Mouse (Mus musculus) limb, embryonic 11.5 days (tissue): ENCODE data around the gene Tmem232. TPM values are rescaled to one million over a fixed set of nuclear protein-coding genes. Genes with fewer than 3 reads are reported as not detected.
"Not testable (repeated sequence)": the region's sequence is repeated elsewhere in the genome, so short reads cannot be mapped to it uniquely, and the experiment has no call there.

ENCODE experiments used
- ATAC-seq: fragments of 200-750 bp; cut with Nextera tagmentation; 2 replicates; pipeline ENCODE4 v1.8.0; 2017; ENCODE audit warnings: low read depth; ENCODE audit not compliant: insufficient number of reproducible peaks, low FRiP score, low TSS enrichment
- DNase-seq: peaks from one replicate; pipeline ENCODE4 v3.0.0-alpha.2; 2015; ENCODE audit warnings: low spot score
- H3K27ac ChIP-seq: fragments of 300-500 bp; sonication (generic); replicated peaks from 2 replicates; pipeline ENCODE4 v1.5.1; 2014; ENCODE audit warnings: low read depth, mild to moderate bottlenecking, low read length
- H3K27me3 ChIP-seq: fragments of 300-500 bp; sonication (generic); 2 replicates; pipeline ENCODE4 v1.6.1; 2014; ENCODE audit warnings: mild to moderate bottlenecking, low read length, mixed read lengths; ENCODE audit not compliant: control insufficient read depth, insufficient read depth
- H3K36me3 ChIP-seq: fragments of 300-500 bp; sonication (generic); 2 replicates; pipeline ENCODE4 v1.6.1; 2014; ENCODE audit warnings: mild to moderate bottlenecking, low read length, moderate library complexity, mixed read lengths; ENCODE audit not compliant: control insufficient read depth, insufficient read depth
- H3K4me1 ChIP-seq: fragments of 300-500 bp; sonication (generic); 2 replicates; pipeline ENCODE4 v1.6.1; 2014; ENCODE audit warnings: low read length, mixed read lengths; ENCODE audit not compliant: control insufficient read depth, insufficient read depth
- H3K4me2 ChIP-seq: fragments of 300-500 bp; sonication (generic); 2 replicates; pipeline ENCODE4 v1.6.1; 2014; ENCODE audit warnings: low read depth, mild to moderate bottlenecking, moderate library complexity; ENCODE audit not compliant: severe bottlenecking
- H3K4me3 ChIP-seq: fragments of 300-500 bp; sonication (generic); 2 replicates; pipeline ENCODE4 v1.5.1; 2014; ENCODE audit warnings: low read depth, low read length
- H3K9ac ChIP-seq: fragments of 300-500 bp; sonication (generic); 2 replicates; pipeline ENCODE4 v1.6.1; 2014; ENCODE audit warnings: mild to moderate bottlenecking, low read length
- H3K9me3 ChIP-seq: fragments of 300-500 bp; sonication (generic); 2 replicates; pipeline ENCODE4 v1.6.1; 2016; ENCODE audit warnings: low read length; ENCODE audit not compliant: control insufficient read depth
- WGBS: fragments of 180-500 bp; shearing (Covaris S2); extraction: QIAGEN DNeasy Blood & Tissue Kit; methylation state at CpG from one replicate; pipeline ENCODE4 v1.1.7; 2014; 5-methylcytosine and 5-hydroxymethylcytosine counted together
- microRNA-seq: library from miRNA; unstranded; fragments of <30 nt; microRNA quantifications from one replicate; pipeline ENCODE4, GENCODE M21; 2016
- polyA plus RNA-seq: library from polyadenylated mRNA; unstranded; fragments of >200 nt; fragmentation: Nextera tagmentation; extraction: Ambion mirVana; gene quantifications from 2 replicates; pipeline ENCODE4 v1.2.1, GENCODE M21; 2014

Tmem232 gene
- polyA plus RNA-seq, 1 experiment from 2014 or later: 0.05 TPM

DNA sequence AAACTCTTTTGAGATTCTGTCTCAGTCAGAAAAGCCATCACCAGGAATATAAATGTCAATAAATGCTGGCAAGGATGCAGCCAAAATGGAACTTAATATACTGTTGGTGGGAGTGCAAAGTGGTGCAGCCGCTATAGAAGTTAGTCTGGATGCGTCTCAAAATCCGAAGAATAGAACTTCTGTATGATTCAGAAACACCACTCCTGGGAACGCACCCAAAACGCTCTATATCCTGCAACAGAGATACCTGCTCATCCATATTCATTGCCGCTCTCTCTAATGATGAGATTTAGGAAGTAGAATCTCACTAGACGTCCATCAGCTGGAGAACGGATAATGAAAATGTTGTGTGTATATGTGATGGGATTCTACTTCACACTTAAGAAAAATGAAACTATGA is 290.3 kb downstream of the Tmem232 start:
- Histone ChIP-seq H3K27ac (no peak overlapping the region), H3K4me3 (no peak overlapping the region), H3K27me3 (no peaks in the 10 kb centered on the region), H3K9me3 (no peaks in the 10 kb centered on the region), H3K36me3 (no peaks in the 10 kb centered on the region), H3K4me1 (no peaks in the 10 kb centered on the region), H3K4me2 (no peak overlapping the region), H3K9ac (no peak overlapping the region)
- DNase-seq (no peak), ATAC-seq (no peak)
- 94% methylated on average over 8 of the region's 8 CpGs for WGBS

DNA sequence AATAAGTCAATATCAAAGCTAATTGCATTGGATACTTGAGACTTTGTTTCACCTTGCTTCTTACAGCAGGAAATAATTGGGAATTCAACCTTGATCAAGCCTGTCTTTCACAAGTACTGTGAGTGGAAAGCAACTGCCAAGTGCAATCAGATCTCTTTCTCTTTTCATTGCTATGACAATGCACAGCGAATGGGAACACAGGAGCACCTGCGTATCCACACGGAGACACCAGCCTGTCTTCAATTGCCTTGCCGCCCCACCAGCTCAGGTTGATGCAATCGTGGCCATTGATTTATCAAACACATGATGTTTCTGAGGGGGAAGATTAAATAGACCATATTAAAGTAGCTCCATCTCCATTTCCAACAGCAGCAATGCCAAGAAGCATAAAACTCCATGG is 296.9 kb downstream of the Tmem232 start:
- Histone ChIP-seq H3K4me1 (no peaks in the 10 kb centered on the region), H3K4me3 (no peak overlapping the region), H3K4me2 (no peak overlapping the region), H3K27me3 (no peaks in the 10 kb centered on the region), H3K9me3 (no peaks in the 10 kb centered on the region), H3K9ac (no peak overlapping the region), H3K36me3 (no peaks in the 10 kb centered on the region), H3K27ac (no peak overlapping the region)
- DNase-seq: no peak
- no peak for ATAC-seq
- WGBS: 90% methylated on average over 5 of the region's 5 CpGs

DNA sequence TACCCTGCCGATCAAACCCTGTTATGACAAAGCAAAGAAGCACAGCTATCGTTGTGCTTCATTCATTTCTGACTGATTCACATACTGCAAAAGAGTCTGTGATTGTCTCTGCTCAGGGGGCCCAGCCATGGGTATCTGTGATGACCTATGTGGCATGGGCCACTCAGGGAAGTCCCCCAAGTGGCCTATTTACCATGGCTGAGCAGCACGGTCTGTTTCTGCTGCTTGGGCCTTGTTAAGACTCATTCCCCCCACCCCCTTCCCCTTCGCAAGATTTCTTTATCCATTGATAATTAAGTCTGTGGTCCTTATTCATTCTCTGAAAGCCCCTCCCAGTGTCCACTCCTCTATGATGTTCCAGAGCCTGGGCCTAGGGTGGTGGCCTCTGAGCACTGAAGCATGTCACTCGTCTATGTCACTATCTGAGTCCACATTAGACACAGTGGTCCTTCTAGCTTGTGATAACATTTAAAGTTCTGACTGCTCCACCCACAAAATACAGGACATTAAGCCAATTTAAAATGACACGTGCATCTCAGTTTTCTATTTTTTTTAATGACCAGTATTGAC is 315.1 kb downstream of the Tmem232 start:
- no peak for DNase-seq
- WGBS: 78% methylated on average over 6 of the region's 6 CpGs
- Histone ChIP-seq H3K27ac (no peak overlapping the region), H3K4me2 (no peak overlapping the region), H3K27me3 (no peaks in the 10 kb centered on the region), H3K36me3 (no peaks in the 10 kb centered on the region), H3K9me3 (no peaks in the 10 kb centered on the region), H3K9ac (no peak overlapping the region), H3K4me1 (no peaks in the 10 kb centered on the region), H3K4me3 (no peak overlapping the region)
- no peak for ATAC-seq

DNA sequence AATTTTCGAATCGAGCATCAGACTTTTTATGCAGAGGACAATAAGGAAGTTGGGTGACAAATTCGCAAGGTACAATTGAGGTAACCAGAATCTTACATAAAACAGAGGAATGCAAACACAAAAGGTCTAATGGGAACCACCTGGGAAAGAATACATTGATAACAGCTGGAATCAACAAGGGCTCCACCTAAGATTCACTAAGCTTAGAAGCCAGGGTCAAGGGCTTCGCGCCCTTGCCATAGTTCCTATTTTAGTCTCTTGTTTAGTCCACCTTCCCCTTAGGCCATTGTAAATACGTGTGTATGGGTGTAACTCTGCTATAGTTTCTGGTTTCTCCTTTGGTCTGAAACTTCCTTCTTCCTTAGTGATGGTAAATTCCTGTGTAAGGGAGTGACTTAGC is 318.9 kb downstream of the Tmem232 start:
- not testable (repeated sequence) for H3K4me1 ChIP-seq, H3K27me3 ChIP-seq, ATAC-seq, H3K36me3 ChIP-seq, H3K27ac ChIP-seq, H3K9me3 ChIP-seq, H3K9ac ChIP-seq, H3K4me3 ChIP-seq, H3K4me2 ChIP-seq, DNase-seq
- 93% methylated on average over 6 of the region's 6 CpGs for WGBS

Small RNA genes within 50 kb of the gene (microRNA-seq; reads per million reads assigned to microRNA genes)
- gene Gm25731: not detected

Other genes starting within 250 kb of the Tmem232 start
- gene Vapa, start 72.8 kb upstream of the Tmem232 start, polyA plus RNA-seq: 189 and 192 TPM in 2 replicates
- not detected in 2 replicates for gene Txndc2, start 101.4 kb upstream of the Tmem232 start, polyA plus RNA-seq
- 53.2 and 56.0 TPM in 2 replicates for gene Rab31, start 232.0 kb upstream of the Tmem232 start, polyA plus RNA-seq
- 62.4 and 64.0 TPM in 2 replicates for gene Ppp4r1, start 241.8 kb upstream of the Tmem232 start, polyA plus RNA-seq